Mouse (Mus musculus) Patski (cell line): ENCODE results near the gene Acvrl1. TPM values are rescaled to one million over a fixed set of nuclear protein-coding genes. Genes with fewer than 3 reads are reported as not detected.

Experiments
- ATAC-seq: fragments of 100-300 bp; one replicate; pipeline ENCODE4 v1.8.0; 2021
- CTCF ChIA-PET: fragments of 350-600 bp; sonication (Branson Sonifier 250); formaldehyde crosslinking; loops from one replicate; lab custom pipeline; 2022; ENCODE audit warnings: inconsistent platforms; lab: Charles Lee
- POLR2A ChIA-PET: fragments of 350-600 bp; sonication (Branson Sonifier 250); formaldehyde crosslinking; loops from one replicate; lab custom pipeline; 2022; ENCODE audit warnings: antibody characterized with exemption, inconsistent platforms; lab: Charles Lee
- DNase-seq: peaks from one replicate; pipeline ENCODE4 v3.0.0-alpha.2; 2011; ENCODE audit warnings: low read depth, low spot score
- H3K27me3 ChIP-seq: fragments of 371-371 bp; one replicate; pipeline ENCODE4 v1.5.1; 2021
- CTCF ChIP-seq: fragments of 100-300 bp; IDR thresholded peaks from one replicate; pipeline ENCODE4 v1.5.1; 2021
- in situ Hi-C: fragments of 300-500 bp; cut with MboI; formaldehyde crosslinking; loops from 3 replicates; pipeline ENCODE4 v1.11.1; 2018; ENCODE audit warnings: low pct_unique_long_range_greater_than_20kb, mixed read lengths
- polyA plus RNA-seq: library from polyadenylated mRNA; unstranded; gene quantifications from one replicate; pipeline ENCODE4 v1.2.3, GENCODE M21; 2021

Acvrl1 gene
- polyA plus RNA-seq, result not detected

DNA sequence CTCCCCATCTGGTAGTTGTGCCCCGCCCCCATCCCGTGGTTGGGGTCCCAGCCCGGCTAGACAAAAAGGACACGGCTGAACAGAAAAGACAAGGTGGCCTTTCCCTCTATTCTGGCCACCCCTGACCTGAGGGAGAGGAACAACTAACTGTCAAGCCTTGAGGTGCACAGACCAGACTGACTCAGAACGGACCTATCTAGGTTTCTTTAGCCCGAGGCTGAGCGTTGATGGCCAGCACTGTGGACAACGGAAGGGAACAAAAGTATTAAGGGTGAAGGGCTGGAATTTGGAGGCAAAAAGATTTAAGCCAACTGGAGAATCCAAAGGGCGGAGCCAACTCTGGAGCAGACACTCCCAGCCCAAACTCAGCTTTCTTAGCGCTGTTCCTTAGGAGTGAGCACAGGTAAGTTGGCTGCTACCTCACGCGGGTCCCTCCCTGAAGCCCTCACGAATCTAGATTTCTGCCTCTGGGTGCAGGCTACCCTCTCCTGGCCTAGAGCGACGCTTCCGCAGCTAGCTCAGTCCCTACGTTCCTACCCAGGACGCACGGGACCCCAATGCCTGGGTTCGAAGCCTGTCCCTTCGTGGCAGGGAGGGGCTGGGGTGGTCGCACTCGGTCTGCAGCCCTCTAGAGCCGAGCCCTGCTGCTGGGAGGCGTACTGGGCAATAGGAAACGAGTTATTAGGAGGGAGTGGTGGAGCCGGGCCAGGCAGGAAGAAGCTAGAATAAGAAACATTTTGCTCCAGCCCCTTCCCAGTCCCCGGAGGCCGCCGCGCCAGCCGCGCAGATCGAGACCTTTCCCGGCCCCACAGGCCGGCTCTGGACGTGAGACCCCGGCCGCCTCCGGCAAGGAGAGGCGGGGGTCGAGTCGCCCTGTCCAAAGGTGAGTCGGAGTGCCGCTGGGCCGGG is at the start of gene Acvrl1:
Acvrl1 (plus strand) TSS at position 342 of the 909 bp plus-strand sequence.
- ChIA-PET CTCF (no interaction called here), POLR2A (no interaction called here)
- peaks cover 7% of the 10 kb centered on the region for H3K27me3 ChIP-seq
- in situ Hi-C loops, result no loop called here
- peak; percentile 23 for ATAC-seq
- no peak for DNase-seq
- TF ChIP-seq CTCF, result no peak

DNA sequence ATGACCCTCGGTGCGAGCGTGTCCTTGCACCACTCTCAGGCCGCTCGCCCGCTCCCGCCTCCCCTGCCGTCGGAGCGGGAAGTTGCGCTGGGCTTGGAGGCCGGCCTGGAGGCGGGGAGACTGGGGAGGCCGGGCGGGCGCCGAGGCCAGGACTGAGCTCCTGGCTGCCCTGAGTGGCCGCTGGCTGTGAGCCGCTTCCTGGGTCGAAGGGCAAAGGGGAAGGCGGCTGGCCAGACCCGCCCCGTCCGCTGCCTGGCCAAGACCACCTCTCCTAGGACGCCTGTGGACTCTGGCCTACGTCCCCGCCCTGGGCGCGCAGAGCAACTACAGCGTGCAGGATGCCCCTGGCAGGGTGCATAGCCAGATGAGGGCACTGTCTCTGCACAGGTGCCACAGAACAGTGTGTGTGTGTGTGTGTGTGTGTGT is 49.6 kb upstream of the Acvrl1 start:
- ChIA-PET CTCF (interaction anchor here (0.9 kb wide), 1 partner anchor 12 kb away, joined by 3 read pairs; no protein-coding TSS in a partner anchor), POLR2A (interaction anchor here (0.7 to 1.3 kb wide), 3 partner anchors 18 to 574 kb away, joined by 3 to 4 read pairs (median 3); no protein-coding TSS in a partner anchor)
- H3K27me3 ChIP-seq, result no peaks in the 10 kb centered on the region
- ATAC-seq, result peak; percentile 81
- DNase-seq, result no peak
- TF ChIP-seq CTCF, result no peak
- in situ Hi-C loops, result no loop called here

DNA sequence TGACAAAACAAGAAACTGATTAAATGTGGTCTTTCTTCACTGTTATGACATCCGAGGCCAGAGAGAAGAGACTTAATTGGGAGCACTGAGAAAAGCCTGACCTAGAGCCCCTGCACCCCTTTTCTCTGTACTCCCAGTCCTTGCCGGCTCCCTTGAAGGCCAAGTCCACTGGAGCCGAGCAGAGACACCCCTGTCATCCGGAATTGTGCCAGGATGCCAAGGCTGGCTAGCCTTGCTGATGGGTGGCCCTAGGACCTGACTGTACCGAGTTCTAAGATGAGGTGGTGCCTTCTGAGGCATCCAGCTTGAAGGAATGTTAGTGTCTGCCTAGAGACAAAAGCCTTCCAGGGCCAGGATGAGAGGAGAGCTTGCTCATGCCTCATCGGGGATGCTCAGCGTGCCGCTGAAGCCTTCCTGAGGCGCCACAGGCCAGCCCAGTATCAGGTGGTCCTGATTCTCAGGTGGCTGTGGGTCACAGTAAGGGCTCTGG is 48.2 kb upstream of the Acvrl1 start:
- in situ Hi-C loops, result no loop called here
- H3K27me3 ChIP-seq, result no peaks in the 10 kb centered on the region
- DNase-seq (no peak), ATAC-seq (no peak)
- CTCF ChIA-PET, result no interaction called here
- TF ChIP-seq CTCF, result no peak
- POLR2A ChIA-PET, result interaction anchor here (0.6 kb wide), 1 partner anchor 12 kb away, joined by 3 read pairs; no protein-coding TSS in a partner anchor

DNA sequence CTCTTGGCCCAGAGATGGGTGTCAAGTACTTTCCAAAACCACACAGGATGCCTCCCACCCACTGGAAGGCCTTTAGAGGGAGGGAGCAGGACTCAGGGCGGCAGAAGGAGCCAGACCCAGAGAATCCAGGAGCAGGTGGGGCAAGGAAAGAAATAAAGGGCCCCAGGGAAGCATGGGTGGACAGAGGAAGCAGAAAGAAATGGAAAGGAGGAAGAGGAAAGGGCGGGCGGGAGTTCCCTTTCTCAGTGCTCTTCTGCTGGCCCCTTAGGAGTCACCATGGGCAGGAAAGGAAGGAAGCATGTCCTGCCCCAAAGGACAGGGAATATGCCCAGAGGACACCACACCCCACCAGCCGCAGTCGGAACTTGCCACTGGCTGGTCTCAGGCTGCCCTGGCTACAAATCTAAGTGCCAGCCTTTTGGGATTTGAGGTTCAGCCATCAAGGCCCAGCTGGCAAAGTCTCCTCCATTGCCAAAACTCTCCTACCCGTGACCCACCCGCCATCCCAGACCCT is 47.2 kb upstream of the Acvrl1 start:
- no peaks in the 10 kb centered on the region for H3K27me3 ChIP-seq
- no peak for TF ChIP-seq CTCF
- in situ Hi-C loops, result no loop called here
- DNase-seq (no peak), ATAC-seq (no peak)
- ChIA-PET POLR2A (no interaction called here), CTCF (no interaction called here)

DNA sequence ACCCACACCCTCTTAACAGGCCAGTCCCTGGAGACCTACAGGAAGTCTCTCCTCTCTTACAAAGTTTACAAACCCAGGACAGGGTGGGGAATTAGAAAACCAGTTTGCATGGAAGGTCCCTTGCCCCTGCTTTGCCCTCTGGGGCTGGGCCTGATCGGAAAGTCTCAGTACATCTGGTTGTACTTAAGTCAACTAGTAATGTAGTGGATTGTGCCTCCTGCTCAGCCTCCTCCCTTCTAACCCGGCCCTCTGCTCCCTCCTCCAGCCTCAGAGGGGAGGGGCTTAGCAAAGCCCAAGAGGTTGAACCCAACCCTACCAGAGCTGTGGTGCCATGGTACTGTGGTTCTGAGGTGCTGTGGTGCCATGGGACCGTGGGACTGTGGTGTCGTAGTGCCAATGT is 46.1 kb upstream of the Acvrl1 start:
- DNase-seq (no peak), ATAC-seq (no peak)
- H3K27me3 ChIP-seq, result no peaks in the 10 kb centered on the region
- POLR2A ChIA-PET, result no interaction called here
- CTCF ChIA-PET, result no interaction called here
- in situ Hi-C loops, result no loop called here
- no peak for TF ChIP-seq CTCF

DNA sequence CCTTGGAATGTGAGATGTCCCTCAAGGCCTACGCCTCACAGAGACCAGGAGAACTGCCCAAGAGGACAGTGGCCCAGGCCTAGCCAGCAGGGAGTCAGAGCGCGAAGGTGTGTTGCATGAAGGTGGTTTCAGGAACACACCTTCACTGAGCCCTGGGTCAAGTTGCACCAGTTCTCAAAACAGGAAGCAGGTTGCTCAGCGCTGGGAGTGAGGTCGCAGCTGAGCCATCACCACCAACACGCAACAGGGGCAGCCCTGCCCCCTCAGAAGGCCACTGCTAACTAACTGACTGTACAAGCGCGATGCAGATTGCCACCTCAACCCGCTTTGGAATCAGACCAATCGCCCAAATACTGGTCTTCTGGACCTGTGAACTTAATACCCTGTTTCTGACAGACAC is 43.8 kb upstream of the Acvrl1 start:
- no peak for TF ChIP-seq CTCF
- ChIA-PET CTCF (no interaction called here), POLR2A (no interaction called here)
- no peak for DNase-seq
- no peak for ATAC-seq
- in situ Hi-C loops, result no loop called here
- no peaks in the 10 kb centered on the region for H3K27me3 ChIP-seq

DNA sequence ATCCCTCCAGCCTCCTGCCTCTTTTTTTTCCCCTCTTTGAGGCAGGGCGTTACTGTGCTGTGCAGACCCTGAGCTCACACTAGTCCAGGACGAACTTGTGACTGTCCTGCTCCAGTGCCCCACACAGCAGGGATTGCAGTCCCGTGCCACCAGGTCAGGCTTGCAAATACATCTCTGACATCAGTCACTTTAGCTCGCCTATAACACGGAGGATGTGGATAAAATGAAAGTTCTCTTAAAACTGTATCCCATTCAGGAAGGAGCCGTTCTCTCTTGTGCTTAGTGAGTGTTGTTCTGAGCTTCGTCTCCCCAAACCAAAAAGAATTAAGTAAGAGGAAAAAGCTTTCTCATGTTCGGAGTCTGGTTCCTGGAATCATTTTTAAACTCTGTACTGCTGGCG is 41.9 kb upstream of the Acvrl1 start:
- ChIA-PET POLR2A (no interaction called here), CTCF (no interaction called here)
- H3K27me3 ChIP-seq, result no peaks in the 10 kb centered on the region
- ATAC-seq, result no peak
- TF ChIP-seq CTCF, result no peak
- no peak for DNase-seq
- in situ Hi-C loops, result no loop called here

DNA sequence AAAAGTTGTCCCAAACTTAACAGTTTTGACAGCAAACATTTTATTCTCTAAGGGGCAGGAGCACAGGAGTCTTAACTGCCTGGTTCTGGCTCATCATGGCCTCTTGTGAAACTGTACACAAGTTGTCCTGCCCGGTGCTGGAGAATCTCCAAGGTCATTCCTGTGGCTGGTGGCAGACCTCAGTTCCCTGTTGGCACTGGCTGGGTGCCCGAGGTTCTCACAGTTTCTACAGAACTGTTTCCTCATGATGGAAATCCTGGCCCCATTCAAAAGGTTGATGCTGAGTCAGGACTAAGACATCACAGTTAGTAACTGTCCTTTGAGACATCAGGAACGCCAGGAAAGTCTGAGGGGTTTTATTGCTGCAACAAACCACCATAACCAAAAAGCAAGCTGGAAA is 41.4 kb upstream of the Acvrl1 start:
- ChIA-PET CTCF (no interaction called here), POLR2A (interaction anchor here (0.5 to 0.6 kb wide), 2 partner anchors 224 to 627 kb away, joined by 3 read pairs; no protein-coding TSS in a partner anchor)
- peak; percentile 89 for DNase-seq
- in situ Hi-C loops, result no loop called here
- TF ChIP-seq CTCF, result no peak
- ATAC-seq, result peak; percentile 72
- no peaks in the 10 kb centered on the region for H3K27me3 ChIP-seq

DNA sequence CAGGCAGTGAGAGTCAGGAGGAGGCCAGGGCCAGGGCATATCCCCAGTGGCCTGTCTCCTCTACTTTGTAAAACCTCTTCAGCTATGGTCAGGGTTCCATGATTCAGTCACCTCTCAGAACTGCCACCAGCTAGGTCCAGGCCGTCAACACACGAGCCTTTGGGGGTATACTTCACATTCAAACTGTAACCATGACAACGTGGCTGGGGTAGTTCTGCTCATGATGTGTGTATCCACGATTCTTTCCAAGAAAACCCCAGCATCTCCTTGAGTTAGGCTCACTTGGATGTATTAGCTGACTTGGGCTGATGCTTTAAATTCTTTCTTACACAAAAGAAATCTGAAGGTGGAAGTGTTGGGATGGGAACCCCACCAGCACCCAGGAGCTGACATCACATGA is 40.0 kb upstream of the Acvrl1 start:
- in situ Hi-C loops, result no loop called here
- DNase-seq (no peak), ATAC-seq (no peak)
- no peaks in the 10 kb centered on the region for H3K27me3 ChIP-seq
- ChIA-PET POLR2A (interaction anchor here (0.6 kb wide), 1 partner anchor 12 kb away, joined by 3 read pairs; no protein-coding TSS in a partner anchor), CTCF (no interaction called here)
- TF ChIP-seq CTCF, result no peak

DNA sequence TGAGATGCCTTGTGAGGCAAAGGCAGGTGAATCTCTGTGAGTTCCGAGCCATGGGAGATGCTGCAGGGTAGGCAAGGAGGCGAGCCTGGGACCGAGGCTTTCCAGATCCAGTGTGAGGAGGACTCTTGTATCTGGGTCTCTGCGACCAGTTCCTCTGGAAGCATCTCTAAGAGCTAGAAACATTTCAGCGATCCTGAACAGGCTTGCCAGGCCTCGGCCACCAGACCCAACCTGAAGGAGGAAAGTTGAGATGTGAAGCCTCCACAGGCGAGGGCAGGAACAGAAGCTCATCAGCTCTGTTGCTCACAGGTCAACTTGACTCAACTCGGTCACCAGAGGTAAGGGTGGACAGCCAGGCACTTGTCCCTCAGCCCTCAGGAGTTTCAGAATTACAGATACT is 36.8 kb upstream of the Acvrl1 start:
- no peak for ATAC-seq
- TF ChIP-seq CTCF, result no peak
- POLR2A ChIA-PET, result interaction anchor here (0.7 kb wide), 1 partner anchor 24 kb away, joined by 3 read pairs; no protein-coding TSS in a partner anchor
- CTCF ChIA-PET, result no interaction called here
- H3K27me3 ChIP-seq, result no peaks in the 10 kb centered on the region
- no peak for DNase-seq
- in situ Hi-C loops, result no loop called here
